Mouse (Mus musculus): Measurements from ENCODE around the gene Pde6d. TPM values are rescaled to one million over a fixed set of nuclear protein-coding genes. Genes with fewer than 3 reads are reported as not detected.

The Pde6d gene
- polyA plus RNA-seq, 1 experiment from 2014 or later = 115 TPM

- H3K9ac ChIP-seq = no peak overlapping the region
- H3K4me1 ChIP-seq (replicated peaks) = peaks cover 36% of the 10 kb centered on the region
- WGBS = 16% methylated on average over 4 of the region's 4 CpGs
- H3K4me3 ChIP-seq = no peak overlapping the region
- H3K9me3 ChIP-seq = no peaks in the 10 kb centered on the region
- peaks cover 17% of the 10 kb centered on the region for H3K36me3 ChIP-seq
- peak overlapping the region; percentile 41; the same call in 1 of the 2 replicates for H3K4me2 ChIP-seq
- no peak for ATAC-seq (ENCODE audit: low FRiP score, low read depth)
- H3K27me3 ChIP-seq = no peaks in the 10 kb centered on the region
- 0 out of 2 replicates have a peak overlapping the region, but pooled peaks have one; percentile 71 for H3K27ac ChIP-seq (replicated peaks)
These were observed 51.4 kb downstream of the Pde6d start for GRCm38 (mm10) chr1:86530871-86531546.

GRCm38 (mm10) chr1:86529590-86529989 lies 52.8 kb downstream of the Pde6d start:
- Histone ChIP-seq H3K4me2 (peak overlapping the region; percentile 74), H3K9me3 (no peaks in the 10 kb centered on the region), H3K4me1 (replicated peaks) (peaks cover 41% of the 10 kb centered on the region), H3K27me3 (no peaks in the 10 kb centered on the region), H3K36me3 (peaks cover 17% of the 10 kb centered on the region), H3K27ac (replicated peaks) (peak overlapping the region; percentile 31; the same call in 1 of the 2 replicates), H3K4me3 (peak overlapping the region; percentile 84), H3K9ac (peak overlapping the region; percentile 97)
- WGBS = 41% methylated on average over 4 of the region's 4 CpGs
- ATAC-seq (ENCODE audit: low FRiP score, low read depth) = no peak

GRCm38 (mm10) chr1:86528571-86529180 lies 53.8 kb downstream of the Pde6d start:
- under 1% methylated on average over 15 of the region's 15 CpGs for WGBS
- Histone ChIP-seq H3K4me1 (replicated peaks) (peaks cover 48% of the 10 kb centered on the region), H3K27me3 (no peaks in the 10 kb centered on the region), H3K4me3 (peak overlapping the region; percentile 84), H3K9ac (peak overlapping the region; percentile 97), H3K27ac (replicated peaks) (peak overlapping the region; percentile 100), H3K36me3 (peaks cover 17% of the 10 kb centered on the region), H3K9me3 (no peaks in the 10 kb centered on the region), H3K4me2 (peak overlapping the region; percentile 74)
- no peak for ATAC-seq (ENCODE audit: low FRiP score, low read depth)

GRCm38 (mm10) chr1:86527599-86528486 lies 54.6 kb downstream of the Pde6d start:
- peak overlapping the region; percentile 74 for H3K4me2 ChIP-seq
- peak overlapping the region; percentile 100 for H3K27ac ChIP-seq (replicated peaks)
- WGBS = under 1% methylated on average over 86 of the region's 89 CpGs
- no peak for ATAC-seq (ENCODE audit: low FRiP score, low read depth)
- no peaks in the 10 kb centered on the region for H3K9me3 ChIP-seq
- peaks cover 48% of the 10 kb centered on the region for H3K4me1 ChIP-seq (replicated peaks)
- H3K36me3 ChIP-seq = peaks cover 17% of the 10 kb centered on the region
- H3K4me3 ChIP-seq = peak overlapping the region; percentile 84
- H3K9ac ChIP-seq = peak overlapping the region; percentile 97
- no peaks in the 10 kb centered on the region for H3K27me3 ChIP-seq

GRCm38 (mm10) chr1:86526789-86527598 lies 55.4 kb downstream of the Pde6d start:
- Histone ChIP-seq H3K4me1 (replicated peaks) (peaks cover 48% of the 10 kb centered on the region), H3K27ac (replicated peaks) (peak overlapping the region; percentile 100), H3K36me3 (peaks cover 17% of the 10 kb centered on the region), H3K9ac (peak overlapping the region; percentile 97), H3K27me3 (no peaks in the 10 kb centered on the region), H3K4me3 (peak overlapping the region; percentile 84), H3K9me3 (no peaks in the 10 kb centered on the region), H3K4me2 (peak overlapping the region; percentile 74)
- WGBS = under 1% methylated on average over 111 of the region's 111 CpGs
- peak; percentile 0; the same call in 1 of the 2 replicates for ATAC-seq (ENCODE audit: low FRiP score, low read depth)

GRCm38 (mm10) chr1:86526116-86526788 lies 56.2 kb downstream of the Pde6d start, which contains the start of gene Ptma:
Gene Ptma (plus strand): TSS chr1:86526726.
- peak; percentile 95 for ATAC-seq (ENCODE audit: low FRiP score, low read depth)
- Histone ChIP-seq H3K9ac (peak within 1 kb of the TSS; percentile 97), H3K4me1 (replicated peaks) (peaks cover 42% of the 10 kb centered on the region), H3K4me2 (peak within 1 kb of the TSS; percentile 94), H3K27ac (replicated peaks) (peak within 1 kb of the TSS; percentile 100), H3K36me3 (peaks cover 12% of the 10 kb centered on the region), H3K9me3 (no peaks in the 10 kb centered on the region), H3K4me3 (peak within 1 kb of the TSS; percentile 84), H3K27me3 (no peaks in the 10 kb centered on the region)
- WGBS = under 1% methylated on average over 59 of the region's 63 CpGs

GRCm38 (mm10) chr1:86525499-86526115 lies 56.8 kb downstream of the Pde6d start:
- peaks cover 36% of the 10 kb centered on the region for H3K4me1 ChIP-seq (replicated peaks)
- H3K4me3 ChIP-seq = peak overlapping the region; percentile 84
- H3K27me3 ChIP-seq = no peaks in the 10 kb centered on the region
- peak overlapping the region; percentile 71 for H3K9ac ChIP-seq
- H3K9me3 ChIP-seq = no peaks in the 10 kb centered on the region
- peaks cover 5% of the 10 kb centered on the region for H3K36me3 ChIP-seq
- ATAC-seq (ENCODE audit: low FRiP score, low read depth) = peak; percentile 17
- H3K27ac ChIP-seq (replicated peaks) = peak overlapping the region; percentile 100
- peak overlapping the region; percentile 94 for H3K4me2 ChIP-seq
- WGBS = under 1% methylated on average over 43 of the region's 44 CpGs

GRCm38 (mm10) chr1:86524619-86525498 lies 57.6 kb downstream of the Pde6d start:
- 1% methylated on average over 53 of the region's 53 CpGs for WGBS
- peak; percentile 77 for ATAC-seq (ENCODE audit: low FRiP score, low read depth)
- peak overlapping the region; percentile 71 for H3K9ac ChIP-seq
- H3K27ac ChIP-seq (replicated peaks) = peak overlapping the region; percentile 100
- H3K27me3 ChIP-seq = no peaks in the 10 kb centered on the region
- H3K4me3 ChIP-seq = peak overlapping the region; percentile 84
- H3K4me1 ChIP-seq (replicated peaks) = peaks cover 33% of the 10 kb centered on the region
- peak overlapping the region; percentile 94 for H3K4me2 ChIP-seq
- H3K36me3 ChIP-seq = peaks cover 4% of the 10 kb centered on the region; the same call in 1 of the 2 replicates
- H3K9me3 ChIP-seq = no peaks in the 10 kb centered on the region

- 88% methylated on average over 8 of the region's 8 CpGs for WGBS
- ATAC-seq (ENCODE audit: low FRiP score, low read depth) = no peak
- H3K27ac ChIP-seq (replicated peaks) = peak overlapping the region; percentile 100
These were observed 58.4 kb downstream of the Pde6d start for GRCm38 (mm10) chr1:86523776-86524618.

More at GRCm38 (mm10) chr1:86523776-86524618, 58.4 kb downstream of the Pde6d start:
- Histone ChIP-seq H3K9me3 (no peaks in the 10 kb centered on the region), H3K27me3 (no peaks in the 10 kb centered on the region), H3K9ac (peak overlapping the region; percentile 58), H3K4me2 (peak overlapping the region; percentile 94), H3K4me1 (replicated peaks) (peaks cover 25% of the 10 kb centered on the region), H3K4me3 (peak overlapping the region; percentile 84), H3K36me3 (no peaks in the 10 kb centered on the region)
